Mouse (Mus musculus): ENCODE measurements around the gene Adgrv1. TPM values are rescaled to one million over a fixed set of nuclear protein-coding genes. Genes with fewer than 3 reads are reported as not detected.

The Adgrv1 gene
- polyA plus RNA-seq, 1 experiment from 2014 or later, result 1.4 TPM

DNA sequence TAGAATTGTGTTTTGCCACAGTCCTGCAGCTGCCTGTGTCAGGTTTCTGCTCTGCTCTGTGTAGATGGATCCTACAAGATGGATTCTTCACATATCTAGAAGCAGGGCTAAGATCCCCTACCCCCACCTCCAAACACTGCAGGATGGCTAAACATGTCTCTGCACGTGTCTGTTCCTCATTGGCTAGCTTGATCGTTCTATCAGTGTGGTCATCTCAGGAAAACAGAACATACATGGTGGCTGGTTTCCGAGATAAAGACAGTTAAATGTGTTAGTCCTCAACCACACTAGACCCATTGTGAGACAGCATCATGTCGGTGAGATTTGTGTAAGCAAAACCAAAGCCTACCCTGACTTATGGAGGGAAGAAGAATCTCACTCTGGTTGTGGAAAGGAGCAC lies 456.1 kb downstream of the Adgrv1 start:
- Histone ChIP-seq H3K9ac (ENCODE audit: low read length) (no peak overlapping the region), H3K4me1 (replicated peaks; ENCODE audit: control insufficient read depth, insufficient read depth) (no peaks in the 10 kb centered on the region), H3K4me2 (replicated peaks; ENCODE audit: low read depth) (no peak overlapping the region), H3K4me3 (ENCODE audit: low read depth, low read length) (no peak overlapping the region), H3K36me3 (ENCODE audit: control insufficient read depth, insufficient read depth, low read length) (no peaks in the 10 kb centered on the region), H3K27me3 (ENCODE audit: control insufficient read depth, insufficient read depth, low read length) (no peaks in the 10 kb centered on the region), H3K9me3 (ENCODE audit: control insufficient read depth, low read length) (no peaks in the 10 kb centered on the region), H3K27ac (replicated peaks) (no peak overlapping the region)
- 78% methylated on average over 4 of the region's 4 CpGs for WGBS
- TF ChIP-seq EP300 (optimal IDR thresholded peaks at IDR 0.05) (no peak), CTCF (IDR thresholded peaks at IDR 0.05; ENCODE audit: low read depth) (no peak)
- DNase-seq (ENCODE audit: low spot score) (no peak), ATAC-seq (ENCODE audit: low FRiP score, low TSS enrichment) (no peak)

DNA sequence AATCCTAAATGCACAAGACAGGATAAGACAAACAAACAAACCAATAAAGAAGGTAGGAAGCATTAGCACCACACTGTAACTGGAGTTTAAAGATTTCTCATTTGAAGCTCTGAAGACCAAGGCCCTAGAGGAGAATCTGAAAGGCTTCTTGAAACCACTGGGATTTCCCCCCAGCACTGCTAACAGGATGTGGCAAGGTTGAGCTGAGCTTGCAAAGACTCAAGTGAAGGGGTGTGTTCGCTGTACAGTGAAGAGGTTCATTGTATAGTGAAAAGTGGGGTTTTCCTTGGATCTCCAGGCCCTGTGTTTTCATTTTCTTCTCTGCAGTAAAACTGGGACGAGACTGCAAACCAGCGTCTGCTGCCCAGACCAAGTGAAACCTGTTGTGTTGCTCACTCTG lies 456.9 kb downstream of the Adgrv1 start:
- no peak overlapping the region for H3K4me3 ChIP-seq (ENCODE audit: low read depth, low read length)
- 68% methylated on average over 3 of the region's 3 CpGs for WGBS
- H3K4me2 ChIP-seq (replicated peaks; ENCODE audit: low read depth), result no peak overlapping the region
- no peaks in the 10 kb centered on the region for H3K36me3 ChIP-seq (ENCODE audit: control insufficient read depth, insufficient read depth, low read length)
- no peaks in the 10 kb centered on the region for H3K4me1 ChIP-seq (replicated peaks; ENCODE audit: control insufficient read depth, insufficient read depth)
- no peak overlapping the region for H3K27ac ChIP-seq (replicated peaks)
- H3K27me3 ChIP-seq (ENCODE audit: control insufficient read depth, insufficient read depth, low read length), result no peaks in the 10 kb centered on the region
- no peak overlapping the region for H3K9ac ChIP-seq (ENCODE audit: low read length)
- no peaks in the 10 kb centered on the region for H3K9me3 ChIP-seq (ENCODE audit: control insufficient read depth, low read length)
- ATAC-seq (ENCODE audit: low FRiP score, low TSS enrichment) (no peak), DNase-seq (ENCODE audit: low spot score) (no peak)
- no peak for TF ChIP-seq EP300 (optimal IDR thresholded peaks at IDR 0.05)

DNA sequence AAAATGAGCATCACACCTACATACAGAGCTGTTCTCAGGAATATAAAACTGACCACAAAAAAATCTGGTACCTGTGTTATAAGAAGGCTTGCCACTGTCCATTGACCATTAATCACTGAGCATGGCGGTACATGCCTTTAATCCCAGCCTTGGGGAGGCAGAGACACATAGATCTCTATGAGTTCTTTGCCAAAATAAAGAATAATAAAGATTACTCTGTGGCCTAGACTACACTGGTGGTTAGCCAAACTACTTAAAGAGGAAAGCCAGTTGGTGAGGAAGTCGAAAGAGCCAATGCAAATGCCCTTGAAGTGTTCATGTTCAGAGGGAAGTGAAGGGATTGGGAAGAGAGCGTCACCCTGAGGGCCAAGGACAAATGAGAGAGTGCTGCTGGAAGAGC lies 461.8 kb downstream of the Adgrv1 start:
- no peak overlapping the region for H3K27ac ChIP-seq (replicated peaks)
- no peak overlapping the region for H3K4me2 ChIP-seq (replicated peaks; ENCODE audit: low read depth)
- H3K4me3 ChIP-seq (ENCODE audit: low read depth, low read length), result no peak overlapping the region
- no peaks in the 10 kb centered on the region for H3K9me3 ChIP-seq (ENCODE audit: control insufficient read depth, low read length)
- H3K27me3 ChIP-seq (ENCODE audit: control insufficient read depth, insufficient read depth, low read length), result no peaks in the 10 kb centered on the region
- TF ChIP-seq CTCF (IDR thresholded peaks at IDR 0.05; ENCODE audit: low read depth) (no peak), EP300 (optimal IDR thresholded peaks at IDR 0.05) (no peak)
- no peak overlapping the region for H3K9ac ChIP-seq (ENCODE audit: low read length)
- H3K36me3 ChIP-seq (ENCODE audit: control insufficient read depth, insufficient read depth, low read length), result no peaks in the 10 kb centered on the region
- no peaks in the 10 kb centered on the region for H3K4me1 ChIP-seq (replicated peaks; ENCODE audit: control insufficient read depth, insufficient read depth)
- ATAC-seq (ENCODE audit: low FRiP score, low TSS enrichment), result no peak
- DNase-seq (ENCODE audit: low spot score), result no peak
- WGBS, result 77% methylated on average over 3 of the region's 3 CpGs

DNA sequence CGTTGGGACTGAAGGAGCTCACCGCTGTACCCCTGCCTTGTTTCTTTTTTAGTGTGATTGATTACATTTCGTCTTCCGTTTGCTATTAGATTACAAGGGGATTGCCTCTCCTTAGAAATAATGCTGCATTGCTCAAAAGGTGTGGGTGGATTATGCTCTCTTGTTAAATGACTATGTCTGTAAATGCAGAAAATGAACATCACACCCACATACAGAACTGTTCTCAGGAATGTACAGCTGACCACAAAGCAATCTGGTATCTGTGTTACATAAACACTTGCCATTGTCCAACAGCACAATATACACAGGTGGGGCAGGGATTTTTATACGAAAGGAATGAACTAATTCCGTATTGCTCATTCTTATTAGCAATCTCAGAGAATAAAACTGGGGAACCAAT lies 465.5 kb downstream of the Adgrv1 start:
- 33% methylated on average over 6 of the region's 6 CpGs for WGBS
- H3K4me1 ChIP-seq (replicated peaks; ENCODE audit: control insufficient read depth, insufficient read depth), result no peaks in the 10 kb centered on the region
- H3K9ac ChIP-seq (ENCODE audit: low read length), result no peak overlapping the region
- no peaks in the 10 kb centered on the region for H3K27me3 ChIP-seq (ENCODE audit: control insufficient read depth, insufficient read depth, low read length)
- no peak overlapping the region for H3K27ac ChIP-seq (replicated peaks)
- no peak for TF ChIP-seq CTCF (IDR thresholded peaks at IDR 0.05; ENCODE audit: low read depth)
- no peak for TF ChIP-seq EP300 (optimal IDR thresholded peaks at IDR 0.05)
- no peak overlapping the region for H3K4me3 ChIP-seq (ENCODE audit: low read depth, low read length)
- no peaks in the 10 kb centered on the region for H3K9me3 ChIP-seq (ENCODE audit: control insufficient read depth, low read length)
- no peak for DNase-seq (ENCODE audit: low spot score)
- no peak for ATAC-seq (ENCODE audit: low FRiP score, low TSS enrichment)
- no peaks in the 10 kb centered on the region for H3K36me3 ChIP-seq (ENCODE audit: control insufficient read depth, insufficient read depth, low read length)
- no peak overlapping the region for H3K4me2 ChIP-seq (replicated peaks; ENCODE audit: low read depth)

DNA sequence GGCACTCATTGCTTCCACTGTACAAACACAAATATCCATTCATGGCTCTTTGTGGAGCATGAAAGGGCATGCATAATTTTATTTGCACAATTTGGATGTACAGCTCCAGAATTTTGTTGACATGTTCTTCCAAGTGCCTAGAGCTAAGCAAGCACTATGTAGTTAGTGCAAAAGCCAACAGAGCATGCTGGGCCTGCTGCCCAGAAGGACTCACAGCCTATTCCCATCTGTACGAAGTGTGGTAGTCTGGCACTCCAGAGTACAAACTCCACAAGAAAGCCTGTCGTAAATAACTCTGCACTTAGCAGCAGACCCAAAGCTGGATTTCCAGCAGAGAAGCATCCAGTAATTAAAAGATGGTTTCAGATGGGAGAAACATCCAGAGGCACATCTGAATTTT lies 473.1 kb downstream of the Adgrv1 start:
- Histone ChIP-seq H3K4me2 (replicated peaks; ENCODE audit: low read depth) (no peak overlapping the region), H3K9ac (ENCODE audit: low read length) (no peak overlapping the region), H3K9me3 (ENCODE audit: control insufficient read depth, low read length) (no peaks in the 10 kb centered on the region), H3K36me3 (ENCODE audit: control insufficient read depth, insufficient read depth, low read length) (no peaks in the 10 kb centered on the region), H3K4me1 (replicated peaks; ENCODE audit: control insufficient read depth, insufficient read depth) (no peaks in the 10 kb centered on the region), H3K27ac (replicated peaks) (no peak overlapping the region), H3K4me3 (ENCODE audit: low read depth, low read length) (no peak overlapping the region), H3K27me3 (ENCODE audit: control insufficient read depth, insufficient read depth, low read length) (no peaks in the 10 kb centered on the region)
- WGBS, result 20% methylated on average over 2 of the region's 2 CpGs
- ATAC-seq (ENCODE audit: low FRiP score, low TSS enrichment) (no peak), DNase-seq (ENCODE audit: low spot score) (no peak)
- TF ChIP-seq EP300 (optimal IDR thresholded peaks at IDR 0.05) (no peak), CTCF (IDR thresholded peaks at IDR 0.05; ENCODE audit: low read depth) (no peak)

DNA sequence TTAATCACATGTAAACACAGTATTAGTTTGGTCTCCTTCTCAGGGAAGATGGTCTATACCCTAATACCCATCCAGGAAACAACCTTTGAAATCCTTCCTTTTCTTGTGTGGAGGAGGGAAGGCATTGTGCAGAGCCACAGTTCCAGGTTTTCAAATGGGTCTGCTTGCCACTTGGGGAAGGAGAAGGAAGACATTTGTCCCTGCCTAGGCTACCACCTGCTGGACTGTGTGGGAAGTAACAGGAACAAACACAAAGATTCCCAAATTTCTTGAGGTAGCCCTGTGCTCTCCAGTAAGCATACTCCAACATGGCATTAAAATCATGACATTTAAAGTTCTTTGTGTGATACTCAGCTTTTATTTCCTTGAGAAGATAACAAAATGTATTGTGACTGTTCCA lies 477.6 kb downstream of the Adgrv1 start:
- peak; percentile 64; the same call in 1 of the 2 replicates for ATAC-seq (ENCODE audit: low FRiP score, low TSS enrichment)
- Histone ChIP-seq H3K4me3 (ENCODE audit: low read depth, low read length) (no peak overlapping the region), H3K27ac (replicated peaks) (no peak overlapping the region), H3K4me2 (replicated peaks; ENCODE audit: low read depth) (no peak overlapping the region), H3K36me3 (ENCODE audit: control insufficient read depth, insufficient read depth, low read length) (no peaks in the 10 kb centered on the region), H3K27me3 (ENCODE audit: control insufficient read depth, insufficient read depth, low read length) (no peaks in the 10 kb centered on the region), H3K4me1 (replicated peaks; ENCODE audit: control insufficient read depth, insufficient read depth) (no peaks in the 10 kb centered on the region), H3K9me3 (ENCODE audit: control insufficient read depth, low read length) (no peaks in the 10 kb centered on the region), H3K9ac (ENCODE audit: low read length) (no peak overlapping the region)
- DNase-seq (ENCODE audit: low spot score), result peak; percentile 52
- peak; percentile 88 for TF ChIP-seq CTCF (IDR thresholded peaks at IDR 0.05; ENCODE audit: low read depth)
- TF ChIP-seq EP300 (optimal IDR thresholded peaks at IDR 0.05), result no peak

Measured in stomach, postnatal 0 days (tissue).